Mouse (Mus musculus) embryo, embryonic 10 days (tissue): ENCODE data around the gene Ell.
A peak's percentile ranks its signal among the peaks of the same experiment; 100 is the strongest.
"Not testable (repeated sequence)": the region's sequence is repeated elsewhere in the genome, so short reads cannot be mapped to it uniquely, and the experiment has no call there.

Experiments used
- DNase-seq: peaks from one replicate; pipeline ENCODE4 v3.0.0-alpha.2; 2015; ENCODE audit warnings: low spot score

The Ell gene

DNA sequence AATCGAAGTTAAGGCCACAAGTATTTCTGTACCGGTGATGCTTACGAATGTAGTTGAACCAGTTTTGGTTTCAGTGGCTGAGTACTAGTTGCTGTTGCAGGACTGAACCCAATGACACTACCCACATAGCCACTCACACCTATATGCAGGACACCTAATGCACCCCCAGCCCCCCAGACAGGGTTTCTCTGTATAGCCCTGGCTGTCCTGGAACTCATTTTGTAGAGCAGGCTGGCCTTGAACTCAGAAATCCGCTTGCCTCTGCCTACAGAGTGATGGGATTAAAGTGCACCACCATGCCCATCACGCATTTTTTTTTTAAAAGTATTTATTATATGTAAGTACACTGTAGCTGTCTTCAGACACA is 32.2 kb upstream of the Ell start:
- DNase-seq: no peak

DNA sequence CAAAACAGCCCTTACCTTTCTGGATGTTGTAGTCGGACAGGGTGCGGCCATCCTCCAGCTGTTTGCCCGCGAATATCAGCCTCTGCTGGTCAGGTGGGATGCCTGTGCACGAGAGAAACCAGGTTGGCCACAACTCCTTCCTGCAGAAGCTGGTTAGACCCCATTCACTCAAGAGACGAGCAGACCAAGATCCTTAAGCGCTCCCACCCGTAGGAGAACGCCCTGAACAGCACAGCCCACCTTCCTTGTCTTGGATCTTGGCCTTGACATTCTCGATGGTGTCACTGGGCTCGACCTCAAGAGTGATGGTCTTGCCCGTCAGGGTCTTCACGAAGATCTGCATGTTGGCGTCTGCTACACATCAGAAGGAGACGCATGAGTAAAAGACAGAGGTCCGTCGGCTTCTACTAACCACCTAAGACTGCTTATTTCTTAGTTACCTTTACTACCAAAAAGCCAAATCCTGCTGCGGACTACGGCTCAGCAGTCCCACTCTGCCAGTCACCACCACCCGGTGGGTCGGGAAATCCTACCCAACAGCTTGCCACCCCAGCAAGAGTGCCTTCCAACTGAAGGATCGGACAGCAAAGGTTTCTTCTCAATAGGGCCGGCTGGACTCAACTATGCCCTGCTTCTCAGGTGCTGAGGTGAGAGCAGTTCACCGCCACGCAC is 29.8 kb upstream of the Ell start:
- no peak for DNase-seq

- DNase-seq: peak; percentile 99
These were observed 28.9 kb upstream of the Ell start, which contains the start of gene Uba52 for GRCm38 (mm10) chr8:70510228-70510915. Gene Uba52, minus strand, starts transcription at chr8:70510801.

- DNase-seq: not testable (repeated sequence)
These were observed 28.1 kb upstream of the Ell start for GRCm38 (mm10) chr8:70511174-70511573.

- DNase-seq: no peak
These were observed 27.5 kb upstream of the Ell start for GRCm38 (mm10) chr8:70511770-70512169.

DNA sequence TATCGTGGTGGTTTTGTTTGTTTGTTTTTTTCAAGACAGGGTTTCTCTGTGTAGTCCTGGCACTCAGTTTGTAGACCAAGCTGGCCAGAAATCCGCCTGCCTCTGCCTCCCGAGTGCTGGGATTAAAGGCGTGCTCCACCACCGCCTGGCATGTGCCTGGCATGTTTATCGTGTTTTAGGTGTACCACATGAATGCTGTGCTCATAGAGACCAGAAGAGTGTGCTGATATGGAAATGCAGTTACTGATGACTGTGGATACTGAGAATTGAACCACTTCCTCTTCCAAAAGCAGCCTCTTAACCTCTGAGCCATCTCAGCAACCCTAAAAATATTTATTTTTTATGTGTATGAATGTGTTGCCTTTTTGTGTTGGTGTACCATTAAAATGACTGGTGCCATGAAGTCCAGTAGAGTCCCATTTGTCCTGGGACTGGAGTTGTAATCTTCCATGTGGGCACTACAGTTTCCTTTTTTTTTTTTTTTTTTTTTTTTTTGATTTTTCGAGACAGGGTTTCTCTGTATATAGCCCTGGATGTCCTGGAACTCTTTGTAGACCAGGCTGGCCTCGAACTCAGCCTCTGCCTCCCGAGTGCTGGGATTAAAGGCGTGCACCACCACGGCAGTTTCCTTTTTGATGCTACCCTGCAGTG is 26.9 kb upstream of the Ell start:
- no peak for DNase-seq

DNA sequence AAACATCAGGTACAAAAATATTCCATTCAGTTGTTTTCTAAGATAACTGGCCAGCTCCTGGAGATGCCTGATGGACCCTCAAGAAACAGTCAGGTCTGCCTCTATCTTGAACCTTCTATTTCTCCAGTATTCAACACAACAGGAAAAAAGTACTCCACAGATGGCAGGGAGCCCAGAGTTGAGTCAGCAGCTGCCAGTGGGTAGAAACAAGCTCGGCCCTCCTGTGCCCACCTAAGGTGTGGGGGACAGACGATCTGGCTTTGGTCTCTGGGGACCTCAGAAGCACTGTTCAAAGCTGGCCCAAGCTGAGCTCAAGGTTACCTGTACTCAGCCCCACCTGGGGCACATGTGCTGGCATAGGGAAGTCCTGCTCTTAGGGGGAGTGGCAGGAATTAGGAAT is 25.8 kb upstream of the Ell start:
- DNase-seq: no peak

- DNase-seq: no peak
These were observed 21.2 kb upstream of the Ell start for GRCm38 (mm10) chr8:70517940-70518643.

DNA sequence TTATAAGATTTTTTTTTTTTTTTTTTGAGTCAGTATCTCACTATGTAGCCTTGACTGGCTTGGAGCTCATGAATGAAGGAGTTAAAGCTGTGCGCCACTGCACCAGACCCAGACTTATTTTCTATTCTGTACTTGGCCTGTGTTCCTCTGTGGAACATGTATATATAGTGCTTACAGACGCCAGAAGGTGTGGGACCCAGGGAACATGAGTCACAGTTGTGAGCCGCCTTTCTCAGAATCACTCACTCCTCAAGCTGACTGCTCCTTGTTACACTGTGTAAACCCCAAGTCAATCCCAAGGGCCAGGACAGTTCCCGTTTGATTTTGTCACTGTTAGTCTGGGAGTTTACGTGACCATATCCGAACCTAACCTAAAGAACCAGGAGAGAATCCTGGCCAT is 20.2 kb upstream of the Ell start:
- no peak for DNase-seq

DNA sequence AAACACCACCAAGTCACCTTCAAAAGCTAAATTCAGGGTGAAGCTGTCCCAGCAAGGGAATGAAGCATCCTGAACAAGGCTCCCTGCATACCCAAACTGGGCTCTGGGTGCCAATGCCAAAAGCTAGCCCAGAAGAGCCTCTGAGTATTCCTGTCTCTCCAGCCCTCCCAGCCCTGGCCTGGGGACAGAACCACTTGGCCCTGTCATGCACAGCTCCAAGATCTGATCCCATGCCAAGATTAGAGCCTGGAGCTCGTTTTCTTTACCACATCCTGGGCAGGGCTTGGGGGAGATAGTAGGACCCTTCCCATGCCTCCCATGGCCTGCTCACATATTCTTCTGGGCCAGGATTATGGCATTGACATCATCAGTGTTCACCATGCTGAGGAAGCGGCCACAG is 19.7 kb upstream of the Ell start:
- no peak for DNase-seq

- DNase-seq: peak; percentile 99
These were observed 16.5 kb upstream of the Ell start for GRCm38 (mm10) chr8:70522592-70523403.

GRCm38 (mm10) chr8:70527111-70527511 is 12.1 kb upstream of the Ell start:
- DNase-seq: no peak

- DNase-seq: peak; percentile 99
These were observed 11.6 kb upstream of the Ell start, which contains the start of the genes Fkbp8 and Kxd1 for GRCm38 (mm10) chr8:70527512-70528181. Gene Fkbp8, plus strand, starts transcription at chr8:70527724. Gene Kxd1, minus strand, starts transcription at chr8:70527956.

DNA sequence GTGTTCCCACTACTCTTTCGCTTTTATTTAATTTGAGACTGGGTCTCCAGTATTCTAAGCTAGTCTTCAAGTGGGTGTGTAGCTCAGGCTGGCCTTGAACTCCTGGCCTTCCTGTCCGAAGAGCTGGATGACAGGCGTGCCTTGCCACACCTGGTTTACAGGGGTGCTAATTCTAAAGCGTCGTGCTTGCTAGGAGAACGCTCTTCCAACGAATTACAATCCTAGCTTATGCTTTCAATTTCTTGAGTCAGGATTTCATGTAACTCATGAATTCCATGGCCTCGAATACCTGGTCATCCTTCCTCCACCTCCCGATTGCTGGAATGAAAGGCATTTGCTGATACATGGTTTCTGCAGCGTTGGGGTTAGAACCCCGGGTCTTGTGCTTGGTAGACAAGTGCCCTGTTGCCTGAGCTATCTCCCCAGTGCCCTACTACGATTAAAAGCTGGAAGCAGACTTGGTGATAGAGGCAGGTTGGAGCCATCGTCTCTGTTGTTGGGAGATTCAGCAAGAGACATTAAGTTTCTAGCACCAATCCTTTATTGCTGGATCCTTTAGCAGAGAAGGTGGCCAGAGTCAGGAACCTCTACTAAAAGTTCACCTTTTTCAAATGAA is 11.0 kb upstream of the Ell start:
- no peak for DNase-seq

DNA sequence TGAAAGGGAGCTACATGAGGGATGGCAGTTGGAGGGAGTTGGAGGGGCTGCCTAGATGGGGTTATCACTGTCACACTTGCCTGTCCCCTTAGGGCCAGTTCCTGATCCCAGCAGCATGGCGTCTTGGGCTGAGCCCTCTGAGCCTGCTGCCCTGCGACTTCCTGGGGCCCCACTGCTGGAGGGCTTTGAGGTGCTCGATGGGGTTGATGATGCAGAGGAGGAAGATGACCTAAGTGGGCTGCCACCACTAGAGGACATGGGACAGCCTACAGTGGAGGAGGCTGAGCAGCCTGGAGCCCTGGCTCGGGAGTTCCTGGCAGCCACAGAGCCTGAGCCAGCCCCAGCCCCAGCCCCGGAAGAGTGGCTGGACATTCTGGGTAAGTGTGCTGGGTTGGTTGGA is 10.0 kb upstream of the Ell start:
- no peak for DNase-seq

GRCm38 (mm10) chr8:70529741-70530161 is 9.5 kb upstream of the Ell start:
- no peak for DNase-seq

GRCm38 (mm10) chr8:70530314-70530713 is 8.9 kb upstream of the Ell start:
- DNase-seq: no peak

GRCm38 (mm10) chr8:70534281-70534680 is 5.0 kb upstream of the Ell start:
- no peak for DNase-seq

GRCm38 (mm10) chr8:70535221-70535620 is 4.0 kb upstream of the Ell start:
- DNase-seq: no peak

- no peak for DNase-seq
These were observed 3.6 kb upstream of the Ell start for GRCm38 (mm10) chr8:70535701-70536100.
